Mouse (Mus musculus) hindbrain, embryonic 11.5 days (tissue): ENCODE measurements around the gene Dhcr24. TPM values are rescaled to one million over a fixed set of nuclear protein-coding genes. Genes with fewer than 3 reads are reported as not detected.

Source experiments
- ATAC-seq: fragments of 200-750 bp; cut with Nextera tagmentation; 2 replicates; pipeline ENCODE4 v1.8.0; 2017; ENCODE audit warnings: mild to moderate bottlenecking, moderate TSS enrichment, moderate library complexity; ENCODE audit not compliant: low FRiP score
- DNase-seq: peaks from one replicate; pipeline ENCODE4 v3.0.0-alpha.2; 2015; ENCODE audit warnings: low spot score
- H3K27ac ChIP-seq: fragments of 300-500 bp; sonication (generic); 2 replicates; pipeline ENCODE4 v1.5.1; 2014; ENCODE audit warnings: mild to moderate bottlenecking, low read depth, low read length
- H3K27me3 ChIP-seq: fragments of 300-500 bp; sonication (generic); 2 replicates; pipeline ENCODE4 v1.6.1; 2014; ENCODE audit warnings: mild to moderate bottlenecking, low read length, moderate library complexity, mixed read lengths; ENCODE audit not compliant: control insufficient read depth, insufficient read depth
- H3K36me3 ChIP-seq: fragments of 300-500 bp; sonication (generic); 2 replicates; pipeline ENCODE4 v1.6.1; 2014; ENCODE audit warnings: mild to moderate bottlenecking, low read length, moderate library complexity, mixed read lengths; ENCODE audit not compliant: control insufficient read depth, insufficient read depth
- H3K4me1 ChIP-seq: fragments of 300-500 bp; sonication (generic); replicated peaks from 2 replicates; pipeline ENCODE4 v1.6.1; 2014; ENCODE audit warnings: low read length, mixed read lengths; ENCODE audit not compliant: control insufficient read depth, insufficient read depth
- H3K4me2 ChIP-seq: fragments of 300-500 bp; sonication (generic); replicated peaks from 2 replicates; pipeline ENCODE4 v1.6.1; 2014; ENCODE audit warnings: mild to moderate bottlenecking, low read depth, low read length
- H3K4me3 ChIP-seq: fragments of 300-500 bp; sonication (generic); 2 replicates; pipeline ENCODE4 v1.5.1; 2014; ENCODE audit warnings: low read depth, low read length
- H3K9ac ChIP-seq: fragments of 300-500 bp; sonication (generic); 2 replicates; pipeline ENCODE4 v1.6.1; 2014; ENCODE audit warnings: low read depth, low read length
- H3K9me3 ChIP-seq: fragments of 300-500 bp; sonication (generic); 2 replicates; pipeline ENCODE4 v1.6.1; 2016; ENCODE audit warnings: low read length; ENCODE audit not compliant: control insufficient read depth
- WGBS: fragments of 180-500 bp; shearing (Covaris S2); extraction: QIAGEN DNeasy Blood & Tissue Kit; methylation state at CpG from one replicate; pipeline ENCODE4 v1.1.7; 2014; 5-methylcytosine and 5-hydroxymethylcytosine counted together
- polyA plus RNA-seq: library from polyadenylated mRNA; unstranded; fragments of >200 nt; fragmentation: Nextera tagmentation; extraction: Ambion mirVana; gene quantifications from 2 replicates; pipeline ENCODE4 v1.2.1, GENCODE M21; 2014

Dhcr24 gene
- polyA plus RNA-seq, 1 experiment from 2014 or later, result 34.9 TPM

DNA sequence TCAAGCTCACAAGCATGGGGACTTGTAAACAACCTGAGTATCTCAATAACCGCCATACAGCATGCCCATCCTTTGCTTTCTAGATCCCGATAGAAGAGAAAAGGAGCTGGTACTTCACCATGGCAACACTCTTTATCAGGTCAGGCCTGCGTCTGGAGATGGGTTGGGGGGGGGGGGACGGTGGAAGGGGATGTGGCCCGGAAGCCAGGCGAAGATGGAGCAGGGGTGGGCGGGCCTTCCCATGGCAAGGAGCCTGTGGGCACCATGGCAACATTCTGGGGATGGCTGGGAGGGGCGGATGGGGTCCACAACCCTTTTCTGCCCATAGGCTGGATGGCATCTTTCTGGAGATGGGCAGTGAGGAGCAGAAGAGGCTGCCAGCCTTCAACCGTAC lies 73.2 kb downstream of the Dhcr24 start:
- no peak overlapping the region for H3K4me2 ChIP-seq
- H3K27me3 ChIP-seq, result no peaks in the 10 kb centered on the region
- H3K4me1 ChIP-seq, result 0 out of 2 replicates have a peak, but pooled peaks cover 2% of the 10 kb centered on the region
- no peaks in the 10 kb centered on the region for H3K9me3 ChIP-seq
- ATAC-seq (no peak), DNase-seq (no peak)
- WGBS, result 45% methylated on average over 9 of the region's 9 CpGs
- H3K36me3 ChIP-seq, result no peaks in the 10 kb centered on the region
- no peak overlapping the region for H3K9ac ChIP-seq
- H3K27ac ChIP-seq, result no peak overlapping the region
- no peak overlapping the region for H3K4me3 ChIP-seq

Other genes starting within 250 kb of the Dhcr24 start
- gene Usp24, start 244.8 kb upstream of the Dhcr24 start, polyA plus RNA-seq, result 10.2 and 12.5 TPM in 2 replicates
- gene Pcsk9, start 96.7 kb upstream of the Dhcr24 start, polyA plus RNA-seq, result 0.68 and 0.81 TPM in 2 replicates
- not detected in 2 replicates for gene Bsnd, start 68.8 kb upstream of the Dhcr24 start, polyA plus RNA-seq
- 0.17 and 0.19 TPM in 2 replicates for gene Lexm, start 56.2 kb downstream of the Dhcr24 start, polyA plus RNA-seq
- 0.08 and 0.13 TPM in 2 replicates for gene Ttc22, start 61.4 kb downstream of the Dhcr24 start, polyA plus RNA-seq
- gene Pars2, start 90.0 kb downstream of the Dhcr24 start, polyA plus RNA-seq, result 9.6 and 10.3 TPM in 2 replicates
- 78.5 and 95.4 TPM in 2 replicates for gene Ttc4, start 117.9 kb downstream of the Dhcr24 start, polyA plus RNA-seq
- 0.25 TPM in 1 of 2 replicates, not detected in the other for gene Mroh7, start 169.9 kb downstream of the Dhcr24 start, polyA plus RNA-seq
- not detected in 2 replicates for gene Fam151a, start 172.9 kb downstream of the Dhcr24 start, polyA plus RNA-seq
- 1.4 and 1.7 TPM in 2 replicates for gene Acot11, start 244.0 kb downstream of the Dhcr24 start, polyA plus RNA-seq